Mouse (Mus musculus) liver, postnatal 0 days (tissue): ENCODE data around the gene Zfp37.
A peak's percentile ranks its signal among the peaks of the same experiment; 100 is the strongest.

ENCODE experiments used
- CTCF ChIP-seq: sonication (generic); IDR thresholded peaks from 2 replicates; pipeline ENCODE4 v1.5.1; 2016; ENCODE audit warnings: antibody characterized with exemption, low read depth
- EP300 ChIP-seq: IDR thresholded peaks from 2 replicates; pipeline ENCODE4 v1.6.1; 2016; ENCODE audit warnings: antibody characterized with exemption, low read depth, mild to moderate bottlenecking

DNA sequence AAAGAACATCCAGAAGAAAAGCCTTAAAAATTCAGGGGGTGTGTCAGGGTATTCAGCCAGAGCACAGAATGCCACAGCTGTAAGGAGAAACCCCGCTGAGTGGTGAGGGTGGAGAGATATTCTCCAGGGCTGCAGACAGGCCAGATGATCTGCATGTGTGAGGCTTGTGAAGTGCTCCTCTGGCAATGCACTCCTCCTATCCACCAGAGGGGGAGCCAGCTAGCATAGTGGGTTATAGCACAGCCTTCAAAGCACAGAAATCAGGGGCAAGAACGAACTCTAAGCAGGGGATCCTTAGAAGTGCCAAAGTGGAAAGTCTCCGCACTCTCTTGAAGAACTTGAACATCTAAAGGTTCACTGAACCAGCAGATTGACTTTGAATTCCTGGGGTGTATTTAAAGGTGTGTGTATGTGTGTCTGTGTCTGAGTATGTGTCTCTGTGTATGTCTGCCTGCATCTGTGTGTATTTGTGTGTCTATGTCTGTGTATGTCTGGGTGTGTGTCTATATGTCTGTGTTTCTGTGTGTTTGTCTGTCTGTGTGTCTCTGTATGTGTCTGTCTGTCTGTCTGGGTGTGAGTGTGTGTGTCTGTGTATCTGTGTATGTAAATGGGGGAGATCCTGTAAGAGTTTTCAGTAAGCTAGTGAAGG lies 20.2 kb upstream of the Zfp37 start:
- TF ChIP-seq CTCF, result peak; percentile 42
- no peak for TF ChIP-seq EP300
